12 mouse cellular contexts compared by ENCODE assay signal in genomic region chr8:120012927-120013326, GRCm38 (mm10). TPM values are rescaled to one million over a fixed set of nuclear protein-coding genes. Genes with fewer than 3 reads are reported as not detected.
DNase-seq lines count a peak whose midpoint lies in the region; ATAC-seq lines count a peak whose summit lies in the region.
"Had no signal": no experiment of that assay in that cellular context is flagged by ENCODE, and none has a peak within 500 bp of the region (broad histone marks: within the 10 kb centered on the region; RNA-seq: fewer than 3 reads in every experiment).

No protein-coding gene starts in this region.

- H3K27me3 ChIP-seq in intestine, embryonic 14.5 days (replicated peaks; ENCODE audit: control insufficient read depth, insufficient read depth, low read length) = no peaks in the 10 kb centered on the region
- H3K27me3 ChIP-seq in intestine, embryonic 16.5 days (replicated peaks; ENCODE audit: control insufficient read depth, insufficient read depth, low read length) = no peaks in the 10 kb centered on the region
- H3K27me3 ChIP-seq in forebrain, embryonic 16.5 days (replicated peaks; ENCODE audit: control insufficient read depth, insufficient read depth, low read length) = no peaks in the 10 kb centered on the region

- H3K9ac ChIP-seq in intestine, embryonic 14.5 days (ENCODE audit: low read length) = no peak overlapping the region
- H3K9ac ChIP-seq in intestine, embryonic 16.5 days (ENCODE audit: low read depth, low read length) = no peak overlapping the region
- H3K9ac ChIP-seq in forebrain, embryonic 16.5 days (replicated peaks; ENCODE audit: low read depth, low read length) = no peak overlapping the region
- H3K9ac ChIP-seq: liver, embryonic 14.5 days had no signal

- no peak overlapping the region for H3K27ac ChIP-seq in intestine, embryonic 14.5 days (ENCODE audit: low read depth)
- no peak overlapping the region for H3K27ac ChIP-seq in intestine, embryonic 16.5 days (ENCODE audit: low read length)
- no peak overlapping the region for H3K27ac ChIP-seq in forebrain, embryonic 16.5 days (ENCODE audit: low read length)
- H3K27ac ChIP-seq: gastrocnemius, adult 2 months; liver, embryonic 14.5 days had no signal

- intact Hi-C loops in left cerebral cortex, postnatal 10 days (cut with DNase I) = no loop called here

- peaks cover 9% of the 10 kb centered on the region; the same call in 1 of the 2 replicates for H3K4me1 ChIP-seq in intestine, embryonic 14.5 days (replicated peaks; ENCODE audit: control insufficient read depth, insufficient read depth, low read length)
- peaks cover 11% of the 10 kb centered on the region for H3K4me1 ChIP-seq in intestine, embryonic 16.5 days (ENCODE audit: control insufficient read depth, insufficient read depth, low read length)
- H3K4me1 ChIP-seq in forebrain, embryonic 16.5 days (replicated peaks; ENCODE audit: control insufficient read depth, insufficient read depth, low read length) = no peaks in the 10 kb centered on the region

- 42% methylated on average over 9 of the region's 9 CpGs for WGBS in intestine, embryonic 14.5 days
- WGBS in intestine, embryonic 16.5 days = 35% methylated on average over 9 of the region's 9 CpGs
- WGBS in forebrain, embryonic 16.5 days = 32% methylated on average over 9 of the region's 9 CpGs

- no peak for DNase-seq in intestine, embryonic 14.5 days (ENCODE audit: low spot score)
- peak; percentile 22 for DNase-seq in A20 (ENCODE audit: low read depth, low spot score)
- peak; percentile 79 for DNase-seq in R1 (ENCODE audit: low read depth, low spot score)
- no peak for DNase-seq in left cerebral cortex, postnatal 10 days (ENCODE audit: extremely low spot score in 1 of 2, low spot score in 2 of 2)
- no peak for DNase-seq in adrenal gland, postnatal 25 days
- DNase-seq in kidney, adult 9 months = no peak
- DNase-seq: adrenal gland, postnatal 10 days; gastrocnemius, adult 2 months; right cerebral cortex, postnatal 25 days had no signal

- peaks cover 18% of the 10 kb centered on the region; the same call in 1 of the 2 replicates for H3K36me3 ChIP-seq in intestine, embryonic 14.5 days (ENCODE audit: control insufficient read depth, insufficient read depth, low read length)
- H3K36me3 ChIP-seq in intestine, embryonic 16.5 days (ENCODE audit: control insufficient read depth, insufficient read depth, low read length) = no peaks in the 10 kb centered on the region
- H3K36me3 ChIP-seq in forebrain, embryonic 16.5 days (ENCODE audit: control insufficient read depth, insufficient read depth) = no peaks in the 10 kb centered on the region

- no peak overlapping the region for H3K4me3 ChIP-seq in intestine, embryonic 14.5 days (ENCODE audit: low read depth, low read length)
- H3K4me3 ChIP-seq in intestine, embryonic 16.5 days (ENCODE audit: low read length) = no peak overlapping the region
- no peak overlapping the region for H3K4me3 ChIP-seq in forebrain, embryonic 16.5 days (replicated peaks; ENCODE audit: low read length)
- H3K4me3 ChIP-seq: gastrocnemius, adult 2 months had no signal

- ATAC-seq in intestine, embryonic 14.5 days (replicated peaks; ENCODE audit: low FRiP score, low TSS enrichment, low read depth) = peak; percentile 36; the same call in 1 of the 2 replicates
- ATAC-seq in intestine, embryonic 16.5 days = no peak
- ATAC-seq in forebrain, embryonic 16.5 days = peak; percentile 47; the same call in 1 of the 2 replicates

- no peaks in the 10 kb centered on the region for H3K9me3 ChIP-seq in intestine, embryonic 14.5 days (ENCODE audit: control insufficient read depth, low read length)
- H3K9me3 ChIP-seq in intestine, embryonic 16.5 days (ENCODE audit: control insufficient read depth, low read length) = no peaks in the 10 kb centered on the region
- no peaks in the 10 kb centered on the region for H3K9me3 ChIP-seq in forebrain, embryonic 16.5 days (ENCODE audit: control insufficient read depth, low read length)

- H3K4me2 ChIP-seq in intestine, embryonic 14.5 days (ENCODE audit: low read length) = no peak overlapping the region
- no peak overlapping the region for H3K4me2 ChIP-seq in intestine, embryonic 16.5 days (ENCODE audit: low read depth, low read length)
- H3K4me2 ChIP-seq in forebrain, embryonic 16.5 days (ENCODE audit: low read length) = no peak overlapping the region

RNA-seq across cellular contexts. Expression of gene Crispld2, which starts 20.7 kb away (rescaled TPM):
- 18.0 and 22.0 TPM in 2 replicates for polyA plus RNA-seq in intestine, embryonic 14.5 days (2014; fragmentation: Nextera tagmentation; extraction: Ambion mirVana)
- 20.8 and 23.1 TPM in 2 replicates for polyA plus RNA-seq in intestine, embryonic 16.5 days (2015; fragmentation: Nextera tagmentation; extraction: Ambion mirVana)
- 1.2 and 1.5 TPM in 2 replicates for polyA plus RNA-seq in forebrain, embryonic 16.5 days (2015; fragmentation: Nextera tagmentation; extraction: Ambion mirVana)
- 1 to 10 TPM; 2.0 to 2.5 TPM for total RNA-seq in left cerebral cortex, postnatal 10 days (2021)
- 5.1 and 6.9 TPM in 2 replicates for total RNA-seq in adrenal gland, postnatal 25 days (2021)

Comparison
In these comparisons a context has a peak if more than half of its experiments do, and no peak if none do; other contexts are left out.
1. DNase-seq: peak in A20 (single experiment) and R1 (single experiment); none in intestine, embryonic 14.5 days (single experiment), left cerebral cortex, postnatal 10 days (0 of 2), adrenal gland, postnatal 25 days (single experiment) and kidney, adult 9 months (single experiment).